Mouse (Mus musculus): Measurements from ENCODE around the gene Gpr35. TPM values are rescaled to one million over a fixed set of nuclear protein-coding genes. Genes with fewer than 3 reads are reported as not detected.

Gene Gpr35
- 0.29 and 0.33 TPM in 2 replicates for polyA plus RNA-seq (2014; fragmentation: Nextera tagmentation; extraction: Ambion mirVana)

- H3K9me3 ChIP-seq (replicated peaks; ENCODE audit: control insufficient read depth, low read length) = no peaks in the 10 kb centered on the region
- WGBS = 80% methylated on average over 5 of the region's 5 CpGs
- ATAC-seq = no peak
Measured at GRCm38 (mm10) chr1:92950607-92951006, at the start of gene Gpr35. Gpr35 (plus strand) TSS chr1:92950865.

GRCm38 (mm10) chr1:92902786-92903185, 47.9 kb upstream of the Gpr35 start, which contains the start of gene Ankmy1:
Ankmy1 (minus strand) TSS chr1:92902906.
- ATAC-seq (peak; percentile 5; the same call in 1 of the 2 replicates), DNase-seq (ENCODE audit: low spot score) (peak; percentile 81)
- peaks cover 8% of the 10 kb centered on the region for H3K4me1 ChIP-seq (ENCODE audit: control insufficient read depth, insufficient read depth, low read length)
- no peaks in the 10 kb centered on the region for H3K9me3 ChIP-seq (replicated peaks; ENCODE audit: control insufficient read depth, low read length)
- H3K36me3 ChIP-seq (ENCODE audit: control insufficient read depth, insufficient read depth, low read length) = no peaks in the 10 kb centered on the region
- peak within 1 kb of the TSS; percentile 42 for H3K4me2 ChIP-seq (ENCODE audit: low read length)
- no peak within 1 kb of the TSS for H3K9ac ChIP-seq (ENCODE audit: low read length)
- under 1% methylated on average over 15 of the region's 15 CpGs for WGBS
- no peaks in the 10 kb centered on the region for H3K27me3 ChIP-seq (replicated peaks; ENCODE audit: control insufficient read depth, insufficient read depth, low read length)
- no peak within 1 kb of the TSS for H3K4me3 ChIP-seq (ENCODE audit: low read depth, low read length)
- no peak within 1 kb of the TSS for H3K27ac ChIP-seq (ENCODE audit: low read depth, low read length)

More at GRCm38 (mm10) chr1:92950607-92951006, at the start of gene Gpr35:
- Histone ChIP-seq H3K4me1 (ENCODE audit: control insufficient read depth, insufficient read depth, low read length) (no peaks in the 10 kb centered on the region), H3K4me3 (ENCODE audit: low read depth, low read length) (no peak within 1 kb of the TSS), H3K9ac (ENCODE audit: low read length) (no peak within 1 kb of the TSS), H3K27me3 (replicated peaks; ENCODE audit: control insufficient read depth, insufficient read depth, low read length) (no peaks in the 10 kb centered on the region), H3K4me2 (ENCODE audit: low read length) (no peak within 1 kb of the TSS), H3K36me3 (ENCODE audit: control insufficient read depth, insufficient read depth, low read length) (peaks cover 43% of the 10 kb centered on the region), H3K27ac (ENCODE audit: low read depth, low read length) (no peak within 1 kb of the TSS)
- no peak for DNase-seq (ENCODE audit: low spot score)

GRCm38 (mm10) chr1:92903627-92904026, 47.0 kb upstream of the Gpr35 start:
- peaks cover 11% of the 10 kb centered on the region for H3K4me1 ChIP-seq (ENCODE audit: control insufficient read depth, insufficient read depth, low read length)
- WGBS = 67% methylated on average over 4 of the region's 4 CpGs
- H3K36me3 ChIP-seq (ENCODE audit: control insufficient read depth, insufficient read depth, low read length) = no peaks in the 10 kb centered on the region
- DNase-seq (ENCODE audit: low spot score) = peak; percentile 70
- H3K4me2 ChIP-seq (ENCODE audit: low read length) = no peak overlapping the region
- no peak overlapping the region for H3K9ac ChIP-seq (ENCODE audit: low read length)
- no peak overlapping the region for H3K4me3 ChIP-seq (ENCODE audit: low read depth, low read length)
- ATAC-seq = no peak
- H3K27me3 ChIP-seq (replicated peaks; ENCODE audit: control insufficient read depth, insufficient read depth, low read length) = no peaks in the 10 kb centered on the region
- no peak overlapping the region for H3K27ac ChIP-seq (ENCODE audit: low read depth, low read length)
- H3K9me3 ChIP-seq (replicated peaks; ENCODE audit: control insufficient read depth, low read length) = no peaks in the 10 kb centered on the region

GRCm38 (mm10) chr1:92905703-92906310, 44.9 kb upstream of the Gpr35 start:
- no peaks in the 10 kb centered on the region for H3K36me3 ChIP-seq (ENCODE audit: control insufficient read depth, insufficient read depth, low read length)
- ATAC-seq (no peak), DNase-seq (ENCODE audit: low spot score) (no peak)
- H3K4me1 ChIP-seq (ENCODE audit: control insufficient read depth, insufficient read depth, low read length) = peaks cover 17% of the 10 kb centered on the region
- H3K27me3 ChIP-seq (replicated peaks; ENCODE audit: control insufficient read depth, insufficient read depth, low read length) = no peaks in the 10 kb centered on the region
- H3K9ac ChIP-seq (ENCODE audit: low read length) = no peak overlapping the region
- no peak overlapping the region for H3K27ac ChIP-seq (ENCODE audit: low read depth, low read length)
- 92% methylated on average over 2 of the region's 2 CpGs for WGBS
- no peaks in the 10 kb centered on the region for H3K9me3 ChIP-seq (replicated peaks; ENCODE audit: control insufficient read depth, low read length)
- no peak overlapping the region for H3K4me3 ChIP-seq (ENCODE audit: low read depth, low read length)
- H3K4me2 ChIP-seq (ENCODE audit: low read length) = no peak overlapping the region

GRCm38 (mm10) chr1:92906779-92907631, 43.7 kb upstream of the Gpr35 start, which contains the start of gene Dusp28:
Dusp28 (plus strand) TSS chr1:92906981.
- DNase-seq (ENCODE audit: low spot score) = peak; percentile 91
- peak within 1 kb of the TSS; percentile 79 for H3K4me2 ChIP-seq (ENCODE audit: low read length)
- peaks cover 21% of the 10 kb centered on the region for H3K4me1 ChIP-seq (ENCODE audit: control insufficient read depth, insufficient read depth, low read length)

GRCm38 (mm10) chr1:92907632-92908360, 42.9 kb upstream of the Gpr35 start:
- Histone ChIP-seq H3K9me3 (replicated peaks; ENCODE audit: control insufficient read depth, low read length) (no peaks in the 10 kb centered on the region), H3K4me1 (ENCODE audit: control insufficient read depth, insufficient read depth, low read length) (peaks cover 26% of the 10 kb centered on the region), H3K4me2 (ENCODE audit: low read length) (peak overlapping the region; percentile 79), H3K9ac (ENCODE audit: low read length) (peak overlapping the region; percentile 75), H3K4me3 (ENCODE audit: low read depth, low read length) (peak overlapping the region; percentile 75), H3K27ac (ENCODE audit: low read depth, low read length) (peak overlapping the region; percentile 87), H3K27me3 (replicated peaks; ENCODE audit: control insufficient read depth, insufficient read depth, low read length) (no peaks in the 10 kb centered on the region), H3K36me3 (ENCODE audit: control insufficient read depth, insufficient read depth, low read length) (no peaks in the 10 kb centered on the region)
- ATAC-seq (no peak), DNase-seq (ENCODE audit: low spot score) (no peak)
- 41% methylated on average over 20 of the region's 20 CpGs for WGBS

More at GRCm38 (mm10) chr1:92906779-92907631, 43.7 kb upstream of the Gpr35 start, which contains the start of gene Dusp28:
- peak within 1 kb of the TSS; percentile 75 for H3K4me3 ChIP-seq (ENCODE audit: low read depth, low read length)
- H3K36me3 ChIP-seq (ENCODE audit: control insufficient read depth, insufficient read depth, low read length) = no peaks in the 10 kb centered on the region
- WGBS = under 1% methylated on average over 80 of the region's 81 CpGs
- peak within 1 kb of the TSS; percentile 75 for H3K9ac ChIP-seq (ENCODE audit: low read length)
- H3K27me3 ChIP-seq (replicated peaks; ENCODE audit: control insufficient read depth, insufficient read depth, low read length) = no peaks in the 10 kb centered on the region
- no peaks in the 10 kb centered on the region for H3K9me3 ChIP-seq (replicated peaks; ENCODE audit: control insufficient read depth, low read length)
- peak within 1 kb of the TSS; percentile 87 for H3K27ac ChIP-seq (ENCODE audit: low read depth, low read length)
- peak; percentile 88 for ATAC-seq

GRCm38 (mm10) chr1:92908664-92909063, 42.0 kb upstream of the Gpr35 start:
- Histone ChIP-seq H3K4me1 (ENCODE audit: control insufficient read depth, insufficient read depth, low read length) (peaks cover 24% of the 10 kb centered on the region), H3K4me2 (ENCODE audit: low read length) (no peak overlapping the region), H3K9me3 (replicated peaks; ENCODE audit: control insufficient read depth, low read length) (no peaks in the 10 kb centered on the region)

GRCm38 (mm10) chr1:92909068-92909467, 41.6 kb upstream of the Gpr35 start:
- Histone ChIP-seq H3K4me2 (ENCODE audit: low read length) (no peak overlapping the region), H3K4me3 (ENCODE audit: low read depth, low read length) (no peak overlapping the region), H3K36me3 (ENCODE audit: control insufficient read depth, insufficient read depth, low read length) (peaks cover 4% of the 10 kb centered on the region; the same call in 1 of the 2 replicates), H3K9me3 (replicated peaks; ENCODE audit: control insufficient read depth, low read length) (no peaks in the 10 kb centered on the region), H3K4me1 (ENCODE audit: control insufficient read depth, insufficient read depth, low read length) (peaks cover 24% of the 10 kb centered on the region), H3K9ac (ENCODE audit: low read length) (no peak overlapping the region), H3K27ac (ENCODE audit: low read depth, low read length) (no peak overlapping the region), H3K27me3 (replicated peaks; ENCODE audit: control insufficient read depth, insufficient read depth, low read length) (no peaks in the 10 kb centered on the region)
- peak; percentile 53 for DNase-seq (ENCODE audit: low spot score)
- no peak for ATAC-seq
- WGBS = 63% methylated on average over 4 of the region's 4 CpGs

More at GRCm38 (mm10) chr1:92908664-92909063, 42.0 kb upstream of the Gpr35 start:
- DNase-seq (ENCODE audit: low spot score) = no peak
- Histone ChIP-seq H3K27ac (ENCODE audit: low read depth, low read length) (no peak overlapping the region), H3K36me3 (ENCODE audit: control insufficient read depth, insufficient read depth, low read length) (peaks cover under 1% of the 10 kb centered on the region; the same call in 1 of the 2 replicates), H3K4me3 (ENCODE audit: low read depth, low read length) (no peak overlapping the region), H3K27me3 (replicated peaks; ENCODE audit: control insufficient read depth, insufficient read depth, low read length) (no peaks in the 10 kb centered on the region), H3K9ac (ENCODE audit: low read length) (no peak overlapping the region)
- no peak for ATAC-seq
- WGBS = 90% methylated on average over 3 of the region's 3 CpGs
